Mouse (Mus musculus) mature B cell (primary cell): ENCODE results near the gene Hoxa13.

Experiments used
- in situ Hi-C: fragments of 300-500 bp; cut with MboI; formaldehyde crosslinking; loops from 2 replicates; pipeline ENCODE4 v1.14.3; 2019

Gene Hoxa13

GRCm38 (mm10) chr6:52225612-52226568 is 34.8 kb downstream of the Hoxa13 start:
- in situ Hi-C loops = loop anchor here (5.0 to 25.0 kb wide), 4 partner anchors 641 to 1414 kb away; no protein-coding TSS in a partner anchor

- in situ Hi-C loops = loop anchor here (5.0 to 25.0 kb wide), 4 partner anchors 640 to 1413 kb away; no protein-coding TSS in a partner anchor
These were observed 35.6 kb downstream of the Hoxa13 start for GRCm38 (mm10) chr6:52224895-52225611.

- in situ Hi-C loops = loop anchor here (10.0 kb wide), 2 partner anchors 639 to 839 kb away; no protein-coding TSS in a partner anchor
These were observed 36.5 kb downstream of the Hoxa13 start for GRCm38 (mm10) chr6:52223939-52224760.

DNA sequence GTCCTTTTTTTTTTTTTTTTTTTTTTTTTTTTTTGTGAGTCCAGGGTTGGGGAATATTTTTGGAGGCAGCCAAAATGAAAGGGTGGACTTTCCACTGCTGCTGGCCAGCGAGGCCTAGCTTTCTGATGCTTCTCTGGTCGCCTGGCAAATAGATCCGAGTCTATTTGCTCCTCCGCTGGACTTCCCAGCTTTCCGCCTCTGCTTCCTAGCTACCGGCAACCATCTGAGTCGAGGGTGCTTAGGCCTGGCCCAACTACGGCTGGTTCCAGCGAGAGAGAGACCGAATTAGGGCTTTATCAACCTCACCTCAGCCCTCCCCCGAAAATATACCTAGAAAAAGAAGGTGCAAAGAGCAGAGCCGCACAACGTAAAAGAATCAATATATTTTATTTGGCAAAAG is 38.0 kb downstream of the Hoxa13 start:
- in situ Hi-C loops = loop anchor here (10.0 kb wide), 2 partner anchors 638 to 838 kb away; no protein-coding TSS in a partner anchor

DNA sequence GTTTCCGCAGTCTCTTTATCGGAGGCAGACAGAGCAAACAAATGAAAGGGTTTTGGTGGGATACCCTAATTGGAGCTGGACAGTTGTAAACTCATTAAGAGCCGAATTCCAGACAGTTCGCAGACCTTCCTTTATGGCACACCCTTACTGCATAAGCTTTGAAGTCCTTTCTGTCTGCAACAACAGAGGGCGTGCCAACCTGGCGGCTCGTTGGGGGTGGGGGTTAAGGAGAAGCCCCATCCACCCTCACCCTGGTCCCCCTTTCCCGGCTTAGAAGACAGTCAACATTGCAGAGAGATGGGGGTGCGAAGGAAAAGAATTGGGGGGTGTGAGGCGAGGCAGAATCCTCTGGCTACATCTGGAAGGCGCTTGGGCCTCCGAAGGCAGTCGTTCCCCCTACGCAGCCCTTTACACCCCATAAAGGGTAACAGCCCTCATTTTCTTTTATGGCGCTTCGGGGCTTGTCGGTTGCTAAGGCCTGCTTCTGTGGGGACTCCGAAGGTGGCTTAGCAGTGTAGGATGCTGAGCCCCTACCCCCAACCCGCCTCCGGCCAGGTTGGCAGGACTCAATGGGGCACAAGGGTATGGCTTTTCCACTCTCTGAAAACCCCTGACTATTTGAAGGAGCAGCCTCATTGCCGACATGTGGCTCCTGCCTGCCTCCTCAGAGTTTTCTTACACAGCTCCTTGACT is 38.5 kb downstream of the Hoxa13 start:
- in situ Hi-C loops = loop anchor here (10.0 kb wide), 2 partner anchors 637 to 837 kb away; no protein-coding TSS in a partner anchor

DNA sequence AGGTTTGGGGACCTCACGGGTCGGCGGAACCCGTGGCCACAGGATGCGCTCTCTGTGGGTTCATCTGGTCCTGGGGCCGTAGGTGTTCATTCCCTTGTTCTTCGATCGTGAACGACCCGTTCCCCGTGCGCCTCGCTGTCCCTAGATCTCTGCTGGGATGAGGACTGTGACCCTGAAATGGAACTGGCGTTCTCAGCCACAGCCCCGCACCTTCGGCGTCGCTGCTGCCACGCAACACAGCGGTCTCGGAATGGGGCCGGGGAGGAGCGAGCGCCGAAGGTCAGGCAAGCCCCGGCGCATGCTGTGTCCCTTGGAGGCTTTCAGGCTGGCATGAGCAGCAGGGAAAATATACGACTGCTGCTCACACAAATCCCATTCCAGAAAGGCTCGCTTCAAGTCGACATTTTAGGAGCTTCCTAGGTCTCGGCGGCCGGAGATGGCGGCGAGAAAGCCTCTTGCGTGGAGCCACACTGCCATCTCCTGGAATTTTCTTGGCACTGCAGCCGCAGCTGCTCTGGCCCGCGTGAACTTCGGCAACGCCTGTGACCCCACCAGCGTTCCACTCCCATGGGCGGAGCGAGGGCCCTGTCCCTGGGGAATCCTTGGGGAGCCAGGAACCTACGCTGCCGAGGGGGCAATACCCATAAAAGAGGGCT is 39.2 kb downstream of the Hoxa13 start, which contains the start of gene Hoxa7:
Gene Hoxa7 (minus strand): TSS at position 518 of the 656 bp plus-strand sequence.
- in situ Hi-C loops = loop anchor here (10.0 kb wide), 2 partner anchors 637 to 837 kb away; no protein-coding TSS in a partner anchor

- in situ Hi-C loops = loop anchor here (10.0 kb wide), 2 partner anchors 636 to 836 kb away; no protein-coding TSS in a partner anchor
These were observed 39.8 kb downstream of the Hoxa13 start for GRCm38 (mm10) chr6:52220865-52221310.

- in situ Hi-C loops = loop anchor here (10.0 kb wide), 2 partner anchors 635 to 835 kb away; no protein-coding TSS in a partner anchor
These were observed 40.4 kb downstream of the Hoxa13 start for GRCm38 (mm10) chr6:52220003-52220864.

DNA sequence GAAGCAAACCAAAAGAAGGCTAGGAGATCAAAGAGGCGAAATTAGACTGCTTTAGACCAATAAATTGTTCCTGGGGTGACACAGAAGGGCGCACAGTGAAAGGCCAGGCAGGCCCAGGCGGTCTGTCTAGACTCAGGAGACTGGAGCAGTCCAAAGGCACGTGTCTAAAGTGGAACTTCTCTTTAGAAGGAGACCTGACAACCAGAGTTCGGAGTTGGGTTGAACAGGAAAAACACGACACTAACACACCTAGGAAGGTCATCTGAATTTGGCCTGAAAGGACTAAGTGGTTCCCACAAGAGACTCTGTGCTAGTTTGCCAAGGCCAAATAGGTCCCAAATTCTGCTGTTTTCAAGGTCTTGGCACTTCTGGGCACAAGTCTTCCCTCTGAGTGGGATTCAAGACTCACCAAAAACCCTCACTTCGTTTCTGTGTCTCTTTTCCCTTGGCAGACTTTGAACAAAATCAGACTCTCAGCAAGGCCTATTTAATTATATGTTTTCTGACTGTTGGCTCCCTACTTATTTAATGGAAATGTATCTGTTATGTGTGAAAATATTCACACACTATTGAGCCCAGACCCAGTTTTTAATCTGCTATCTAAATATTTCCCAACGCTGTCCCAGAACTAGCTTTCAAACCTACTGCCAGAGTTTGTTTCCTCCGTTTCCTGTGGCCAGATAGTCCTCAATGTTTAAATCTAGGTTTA is 41.3 kb downstream of the Hoxa13 start:
- in situ Hi-C loops = no loop called here

DNA sequence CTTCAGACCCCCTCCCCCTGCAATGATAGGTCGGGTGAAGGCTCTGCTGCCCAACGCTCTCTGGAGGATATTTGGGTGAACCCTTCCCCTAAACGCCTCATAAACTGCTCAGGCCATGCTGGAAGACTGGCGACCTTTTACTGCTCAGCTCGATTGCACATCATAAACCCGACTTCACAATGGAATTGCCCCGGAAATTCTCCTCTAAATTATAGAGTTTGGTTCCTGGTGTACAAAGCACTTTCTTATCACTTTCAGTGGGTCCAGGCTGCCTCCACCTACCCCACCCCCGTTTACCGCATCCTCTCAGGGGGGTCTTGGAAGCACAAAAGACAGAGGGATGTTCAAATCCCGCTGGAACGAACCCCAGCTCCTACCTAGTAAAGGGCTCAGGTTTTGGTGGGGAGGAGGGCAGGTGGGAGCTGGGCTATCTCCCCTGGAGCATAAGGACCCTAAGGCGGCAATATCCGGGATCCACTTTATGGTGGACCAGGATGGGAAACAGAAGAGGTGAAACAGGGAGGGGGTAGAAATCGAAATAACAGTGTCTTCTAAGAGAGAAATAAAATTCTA is 42.0 kb downstream of the Hoxa13 start:
- in situ Hi-C loops = no loop called here

DNA sequence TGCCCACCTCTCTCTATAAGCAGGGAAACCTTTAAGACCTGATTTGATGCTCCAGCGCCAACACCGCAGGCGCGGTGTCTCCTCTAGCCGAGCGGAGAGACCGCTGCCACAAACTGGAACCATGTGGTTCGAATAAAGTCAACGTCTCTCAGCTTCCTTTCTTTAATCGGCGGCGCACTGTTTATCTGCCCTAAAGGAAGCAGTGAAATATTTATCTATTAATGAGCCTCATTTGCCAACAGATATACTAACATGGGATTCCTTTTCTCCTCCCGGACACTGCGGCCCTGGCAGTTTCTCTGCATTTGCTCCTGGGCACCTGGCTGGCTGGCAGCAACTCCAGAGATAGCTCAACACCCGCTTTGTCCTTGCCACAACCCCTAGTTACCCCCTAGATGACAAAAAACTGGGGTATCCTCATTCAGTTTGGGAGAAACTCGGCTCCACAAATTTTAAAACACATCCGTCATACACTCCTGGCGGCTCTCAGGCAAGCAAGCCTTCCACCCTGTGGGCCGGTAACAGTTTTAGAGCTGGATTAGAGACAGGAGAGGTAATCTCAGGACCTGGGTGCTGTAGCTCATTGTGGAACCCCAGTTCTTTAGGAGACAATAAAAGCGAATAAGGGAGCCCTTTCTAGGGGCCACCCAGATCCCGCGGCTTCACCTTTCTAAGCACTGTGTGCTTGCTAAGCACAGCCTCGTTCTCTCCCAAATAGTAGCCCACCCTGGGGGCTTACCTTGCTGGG is 42.6 kb downstream of the Hoxa13 start:
- in situ Hi-C loops = no loop called here

DNA sequence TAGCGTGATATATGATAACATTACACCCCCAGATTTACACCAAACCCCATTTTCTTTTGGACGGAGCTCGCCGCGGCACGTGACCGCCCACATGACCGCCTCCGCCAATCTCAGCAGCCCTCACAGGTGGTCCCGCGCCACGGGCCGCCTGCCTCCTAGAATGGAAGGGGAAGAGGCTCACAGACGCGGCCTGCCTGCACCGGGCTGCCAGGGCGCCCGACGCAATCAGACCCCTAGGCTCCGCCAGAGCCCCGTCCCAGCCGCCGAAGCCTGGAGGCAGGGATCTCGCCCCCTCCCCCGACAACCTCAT is 43.3 kb downstream of the Hoxa13 start:
- in situ Hi-C loops = no loop called here

DNA sequence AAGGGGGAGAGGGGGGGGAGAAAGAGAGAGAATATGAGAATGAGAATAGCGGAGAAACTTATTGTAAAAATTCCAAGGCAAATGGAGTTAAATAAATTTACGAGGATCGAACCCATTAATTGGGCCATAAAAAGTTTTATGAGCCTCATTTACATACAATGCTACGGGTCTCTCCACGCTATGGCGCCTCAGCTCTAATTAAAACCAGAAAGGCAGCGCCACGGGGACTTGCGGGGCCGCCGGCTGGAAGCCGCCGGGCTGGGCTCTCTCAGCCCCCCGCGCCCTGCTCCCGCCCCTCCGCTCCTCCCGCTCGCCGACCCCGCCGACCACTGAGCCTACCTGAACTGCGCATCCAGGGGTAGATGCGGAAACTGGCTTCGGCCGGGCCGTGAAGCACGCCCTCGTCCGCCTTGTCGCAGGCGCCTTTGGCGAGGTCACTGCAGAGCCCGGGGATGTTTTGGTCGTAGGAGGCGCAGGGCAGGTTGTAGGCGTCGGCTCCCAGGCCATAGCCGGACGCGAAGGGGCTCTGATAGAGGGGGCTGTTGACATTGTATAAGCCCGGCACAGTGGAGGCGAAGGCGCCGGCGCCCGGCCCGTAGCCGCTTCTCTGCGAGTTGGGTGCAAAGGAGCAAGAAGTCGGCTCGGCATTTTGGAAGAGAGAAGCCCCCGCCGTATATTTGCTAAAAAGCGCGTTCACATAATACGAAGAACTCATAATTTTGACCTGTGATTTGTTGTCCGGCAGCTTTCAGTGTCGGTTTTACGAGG is 43.8 kb downstream of the Hoxa13 start:
- in situ Hi-C loops = no loop called here

GRCm38 (mm10) chr6:52215771-52216535 is 44.7 kb downstream of the Hoxa13 start:
- in situ Hi-C loops = no loop called here

DNA sequence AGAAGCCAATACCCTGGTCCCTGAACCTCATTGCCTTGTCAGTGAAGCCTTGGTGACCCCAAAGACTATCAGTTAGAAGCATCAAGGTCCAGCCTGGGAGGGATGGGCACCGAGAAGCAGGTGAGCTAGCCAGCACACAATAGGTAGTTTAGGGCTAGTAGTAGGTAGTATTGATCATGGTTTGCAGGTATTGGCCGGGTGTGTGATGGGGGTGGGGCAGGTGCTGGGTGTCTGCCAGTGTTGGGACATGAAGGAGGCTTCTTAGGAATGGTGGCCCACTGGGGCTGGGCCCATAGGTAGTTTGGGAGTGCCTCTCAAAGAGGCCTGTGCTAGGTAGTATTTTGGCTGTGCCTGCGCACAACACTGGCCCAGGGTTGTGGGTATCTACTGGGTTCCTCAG is 45.6 kb downstream of the Hoxa13 start:
- in situ Hi-C loops = no loop called here

- in situ Hi-C loops = no loop called here
These were observed 46.4 kb downstream of the Hoxa13 start for GRCm38 (mm10) chr6:52214271-52214670.
